Mouse (Mus musculus) liver, embryonic 14.5 days (tissue): Measurements from ENCODE around the gene Ddah1.

Experiments used
- CTCF ChIP-seq: IDR thresholded peaks from 2 replicates; pipeline ENCODE4 v1.5.1; 2016; ENCODE audit warnings: antibody characterized with exemption, low read depth, control low read depth
- EP300 ChIP-seq: IDR thresholded peaks from 2 replicates; pipeline ENCODE4 v1.6.1; 2016; ENCODE audit warnings: antibody characterized with exemption, low read depth

GRCm38 (mm10) chr3:145817276-145817675, 58.8 kb downstream of the Ddah1 start:
- TF ChIP-seq CTCF (no peak), EP300 (no peak)
